Mouse (Mus musculus) neural tube, embryonic 14.5 days (tissue): Measurements from ENCODE around the gene Mrm3. TPM values are rescaled to one million over a fixed set of nuclear protein-coding genes. Genes with fewer than 3 reads are reported as not detected.
A peak's percentile ranks its signal among the peaks of the same experiment; 100 is the strongest.

Experiments
- ATAC-seq: fragments of 200-750 bp; cut with Nextera tagmentation; 2 replicates; pipeline ENCODE4 v1.8.0; 2017; ENCODE audit warnings: low read depth, mild to moderate bottlenecking, moderate TSS enrichment, moderate library complexity
- H3K27ac ChIP-seq: fragments of 300-500 bp; sonication (generic); 2 replicates; pipeline ENCODE4 v1.5.1; 2014; ENCODE audit warnings: low read depth, mild to moderate bottlenecking, control low read depth, low read length, moderate library complexity, mixed read lengths
- H3K27me3 ChIP-seq: fragments of 300-500 bp; sonication (generic); 2 replicates; pipeline ENCODE4 v1.6.1; 2014; ENCODE audit warnings: low read length; ENCODE audit not compliant: control insufficient read depth, insufficient read depth
- H3K36me3 ChIP-seq: fragments of 300-500 bp; sonication (generic); 2 replicates; pipeline ENCODE4 v1.6.1; 2014; ENCODE audit warnings: low read length, mixed read lengths; ENCODE audit not compliant: control insufficient read depth, insufficient read depth
- H3K4me1 ChIP-seq: fragments of 300-500 bp; sonication (generic); 2 replicates; pipeline ENCODE4 v1.6.1; 2014; ENCODE audit warnings: low read length; ENCODE audit not compliant: control insufficient read depth, insufficient read depth
- H3K4me2 ChIP-seq: fragments of 300-500 bp; sonication (generic); 2 replicates; pipeline ENCODE4 v1.6.1; 2014; ENCODE audit warnings: mild to moderate bottlenecking, low read depth, low read length, control low read depth
- H3K4me3 ChIP-seq: fragments of 300-500 bp; sonication (generic); 2 replicates; pipeline ENCODE4 v1.5.1; 2014; ENCODE audit warnings: low read depth, low read length, control low read depth, mixed read lengths
- H3K9ac ChIP-seq: fragments of 300-500 bp; sonication (generic); replicated peaks from 2 replicates; pipeline ENCODE4 v1.6.1; 2014; ENCODE audit warnings: low read depth, mild to moderate bottlenecking, control low read depth, low read length, mixed read lengths
- H3K9me3 ChIP-seq: fragments of 300-500 bp; sonication (generic); 2 replicates; pipeline ENCODE4 v1.6.1; 2016; ENCODE audit warnings: low read length; ENCODE audit not compliant: control insufficient read depth
- WGBS: fragments of 180-500 bp; shearing (Covaris S2); extraction: QIAGEN DNeasy Blood & Tissue Kit; methylation state at CpG from one replicate; pipeline ENCODE4 v1.1.7; 2014; 5-methylcytosine and 5-hydroxymethylcytosine counted together
- polyA plus RNA-seq: library from polyadenylated mRNA; unstranded; fragments of >200 nt; fragmentation: Nextera tagmentation; extraction: Ambion mirVana; gene quantifications from 2 replicates; pipeline ENCODE4 v1.2.1, GENCODE M21; 2014

Mrm3 gene
- polyA plus RNA-seq, 1 experiment from 2014 or later, result 25.4 TPM

- H3K4me3 ChIP-seq, result no peak overlapping the region
- no peak overlapping the region for H3K4me2 ChIP-seq
- H3K27me3 ChIP-seq, result no peaks in the 10 kb centered on the region
- H3K9ac ChIP-seq, result no peak overlapping the region
- no peak for ATAC-seq
- H3K4me1 ChIP-seq, result peaks cover 10% of the 10 kb centered on the region
- 0 out of 2 replicates have a peak, but pooled peaks cover 12% of the 10 kb centered on the region for H3K36me3 ChIP-seq
- H3K9me3 ChIP-seq, result no peaks in the 10 kb centered on the region
- no peak overlapping the region for H3K27ac ChIP-seq
Observed at GRCm38 (mm10) chr11:76246439-76246838, 2.9 kb downstream of the Mrm3 start.

GRCm38 (mm10) chr11:76247239-76247638 is 3.7 kb downstream of the Mrm3 start:
- Histone ChIP-seq H3K27me3 (no peaks in the 10 kb centered on the region), H3K27ac (no peak overlapping the region), H3K9ac (no peak overlapping the region), H3K4me3 (no peak overlapping the region), H3K4me2 (no peak overlapping the region), H3K4me1 (peaks cover 10% of the 10 kb centered on the region), H3K36me3 (0 out of 2 replicates have a peak, but pooled peaks cover 12% of the 10 kb centered on the region), H3K9me3 (no peaks in the 10 kb centered on the region)
- no peak for ATAC-seq
- WGBS, result 50% methylated on average over 2 of the region's 2 CpGs

- no peak overlapping the region for H3K4me3 ChIP-seq
- no peaks in the 10 kb centered on the region for H3K27me3 ChIP-seq
- 0 out of 2 replicates have a peak, but pooled peaks cover 5% of the 10 kb centered on the region for H3K4me1 ChIP-seq
- 0 out of 2 replicates have a peak, but pooled peaks cover 12% of the 10 kb centered on the region for H3K36me3 ChIP-seq
- no peak overlapping the region for H3K9ac ChIP-seq
- H3K27ac ChIP-seq, result no peak overlapping the region
- no peaks in the 10 kb centered on the region for H3K9me3 ChIP-seq
- no peak overlapping the region for H3K4me2 ChIP-seq
- no peak for ATAC-seq
- 57% methylated on average over 3 of the region's 3 CpGs for WGBS
Observed at GRCm38 (mm10) chr11:76252036-76252435, 8.5 kb downstream of the Mrm3 start.

- Histone ChIP-seq H3K9me3 (no peaks in the 10 kb centered on the region), H3K27me3 (no peaks in the 10 kb centered on the region), H3K4me2 (no peak overlapping the region), H3K9ac (no peak overlapping the region), H3K4me3 (no peak overlapping the region), H3K4me1 (0 out of 2 replicates have a peak, but pooled peaks cover 5% of the 10 kb centered on the region), H3K36me3 (peaks cover 16% of the 10 kb centered on the region; the same call in 1 of the 2 replicates), H3K27ac (no peak overlapping the region)
- ATAC-seq, result peak; percentile 84
- WGBS, result 26% methylated on average over 5 of the region's 5 CpGs
Observed at GRCm38 (mm10) chr11:76253145-76253917, 9.8 kb downstream of the Mrm3 start.

GRCm38 (mm10) chr11:76253918-76254264 is 10.4 kb downstream of the Mrm3 start:
- Histone ChIP-seq H3K4me1 (0 out of 2 replicates have a peak, but pooled peaks cover 5% of the 10 kb centered on the region), H3K27me3 (no peaks in the 10 kb centered on the region), H3K9me3 (no peaks in the 10 kb centered on the region), H3K4me2 (no peak overlapping the region), H3K27ac (no peak overlapping the region), H3K36me3 (peaks cover 16% of the 10 kb centered on the region; the same call in 1 of the 2 replicates), H3K9ac (no peak overlapping the region), H3K4me3 (no peak overlapping the region)
- ATAC-seq, result peak; percentile 35; the same call in 1 of the 2 replicates
- WGBS, result 40% methylated on average over 4 of the region's 4 CpGs

- Histone ChIP-seq H3K27ac (0 out of 2 replicates have a peak overlapping the region, but pooled peaks have one; percentile 12), H3K4me1 (peaks cover 9% of the 10 kb centered on the region; the same call in 1 of the 2 replicates), H3K9ac (no peak overlapping the region), H3K4me3 (no peak overlapping the region), H3K36me3 (peaks cover 9% of the 10 kb centered on the region; the same call in 1 of the 2 replicates), H3K9me3 (no peaks in the 10 kb centered on the region), H3K27me3 (no peaks in the 10 kb centered on the region), H3K4me2 (no peak overlapping the region)
- WGBS, result 63% methylated on average over 4 of the region's 4 CpGs
- ATAC-seq, result no peak
Observed at GRCm38 (mm10) chr11:76255431-76256001, 12.0 kb downstream of the Mrm3 start.

GRCm38 (mm10) chr11:76256129-76256528 is 12.6 kb downstream of the Mrm3 start:
- no peak for ATAC-seq
- Histone ChIP-seq H3K27ac (no peak overlapping the region), H3K4me3 (no peak overlapping the region), H3K9ac (no peak overlapping the region), H3K27me3 (no peaks in the 10 kb centered on the region), H3K9me3 (no peaks in the 10 kb centered on the region), H3K4me1 (peaks cover 12% of the 10 kb centered on the region; the same call in 1 of the 2 replicates), H3K36me3 (peaks cover 6% of the 10 kb centered on the region; the same call in 1 of the 2 replicates), H3K4me2 (no peak overlapping the region)
- WGBS, result 31% methylated on average over 5 of the region's 5 CpGs

GRCm38 (mm10) chr11:76257386-76257785 is 13.9 kb downstream of the Mrm3 start:
- H3K27me3 ChIP-seq, result no peaks in the 10 kb centered on the region
- H3K4me2 ChIP-seq, result no peak overlapping the region
- no peaks in the 10 kb centered on the region for H3K9me3 ChIP-seq
- no peak for ATAC-seq
- H3K4me3 ChIP-seq, result no peak overlapping the region
- H3K9ac ChIP-seq, result no peak overlapping the region
- peaks cover 4% of the 10 kb centered on the region; the same call in 1 of the 2 replicates for H3K36me3 ChIP-seq
- peaks cover 15% of the 10 kb centered on the region for H3K4me1 ChIP-seq
- 72% methylated on average over 4 of the region's 4 CpGs for WGBS
- no peak overlapping the region for H3K27ac ChIP-seq

GRCm38 (mm10) chr11:76258511-76258910 is 15.0 kb downstream of the Mrm3 start:
- Histone ChIP-seq H3K27ac (no peak overlapping the region), H3K36me3 (peaks cover 4% of the 10 kb centered on the region; the same call in 1 of the 2 replicates), H3K9me3 (no peaks in the 10 kb centered on the region), H3K4me3 (no peak overlapping the region), H3K4me1 (peaks cover 25% of the 10 kb centered on the region), H3K27me3 (no peaks in the 10 kb centered on the region), H3K4me2 (no peak overlapping the region), H3K9ac (no peak overlapping the region)
- ATAC-seq, result no peak
- 75% methylated on average over 6 of the region's 6 CpGs for WGBS
